Mouse (Mus musculus) C2C12 (cell line): ENCODE data around the gene Fgd2.

Source experiments
- CTCF ChIP-seq: IDR thresholded peaks from one replicate; pipeline ENCODE4 v1.5.1; 2011; ENCODE audit not compliant: control insufficient read depth, insufficient read depth, insufficient read length
- FOSL1 ChIP-seq: IDR thresholded peaks from one replicate; pipeline ENCODE4 v1.8.0; 2011; ENCODE audit warnings: mild to moderate bottlenecking, low read length; ENCODE audit not compliant: poor library complexity, insufficient read depth, severe bottlenecking
- MAX ChIP-seq: IDR thresholded peaks from one replicate; pipeline ENCODE4 v1.6.1; 2011; ENCODE audit warnings: mild to moderate bottlenecking, control low read depth
- MYOD1 ChIP-seq: IDR thresholded peaks from one replicate; pipeline ENCODE4 v1.6.1; 2011; ENCODE audit warnings: low read depth; ENCODE audit not compliant: control insufficient read depth, insufficient read length

- no peak for TF ChIP-seq MAX
- no peak for TF ChIP-seq CTCF
- no peak for TF ChIP-seq MYOD1
- TF ChIP-seq FOSL1, result no peak
Measured at GRCm38 (mm10) chr17:29332186-29332685, 28.5 kb upstream of the Fgd2 start.
